Mouse (Mus musculus): Measurements from ENCODE around the gene Wdr76.
"Not testable (repeated sequence)": the region's sequence is repeated elsewhere in the genome, so short reads cannot be mapped to it uniquely, and the experiment has no call there.

Gene Wdr76

GRCm38 (mm10) chr2:121505942-121506882 is at the start of gene Wdr76, which contains the start of gene Mfap1a:
Gene Wdr76 (plus strand): TSS chr2:121506723.
Gene Mfap1a (minus strand): TSS chr2:121506665.
- peak; percentile 89 for DNase-seq (ENCODE audit: low spot score)

DNA sequence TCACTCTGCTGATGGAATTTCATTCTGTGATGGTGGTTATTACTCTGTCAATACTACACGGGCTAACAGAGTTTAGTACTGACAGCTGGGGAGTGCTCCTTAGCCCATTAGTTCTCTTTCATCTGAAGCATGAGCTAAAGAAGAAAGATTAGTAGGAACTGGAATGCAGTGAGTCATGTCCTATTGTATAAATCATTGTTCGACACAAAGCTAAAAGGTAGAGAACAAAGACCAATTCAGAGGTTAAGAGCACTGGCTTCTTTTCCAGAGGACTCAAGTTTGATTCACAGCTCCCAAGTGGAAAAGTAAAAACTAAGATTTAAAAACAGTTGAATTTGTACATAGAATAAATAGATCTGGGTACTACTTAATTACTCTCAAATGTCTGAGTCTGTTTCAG is 46.5 kb upstream of the Wdr76 start:
- DNase-seq (ENCODE audit: low spot score), result no peak

GRCm38 (mm10) chr2:121468982-121469381 is 37.5 kb upstream of the Wdr76 start:
- not testable (repeated sequence) for DNase-seq (ENCODE audit: low spot score)

- DNase-seq (ENCODE audit: low spot score), result not testable (repeated sequence)
Observed at GRCm38 (mm10) chr2:121472783-121473182, 33.7 kb upstream of the Wdr76 start.

DNA sequence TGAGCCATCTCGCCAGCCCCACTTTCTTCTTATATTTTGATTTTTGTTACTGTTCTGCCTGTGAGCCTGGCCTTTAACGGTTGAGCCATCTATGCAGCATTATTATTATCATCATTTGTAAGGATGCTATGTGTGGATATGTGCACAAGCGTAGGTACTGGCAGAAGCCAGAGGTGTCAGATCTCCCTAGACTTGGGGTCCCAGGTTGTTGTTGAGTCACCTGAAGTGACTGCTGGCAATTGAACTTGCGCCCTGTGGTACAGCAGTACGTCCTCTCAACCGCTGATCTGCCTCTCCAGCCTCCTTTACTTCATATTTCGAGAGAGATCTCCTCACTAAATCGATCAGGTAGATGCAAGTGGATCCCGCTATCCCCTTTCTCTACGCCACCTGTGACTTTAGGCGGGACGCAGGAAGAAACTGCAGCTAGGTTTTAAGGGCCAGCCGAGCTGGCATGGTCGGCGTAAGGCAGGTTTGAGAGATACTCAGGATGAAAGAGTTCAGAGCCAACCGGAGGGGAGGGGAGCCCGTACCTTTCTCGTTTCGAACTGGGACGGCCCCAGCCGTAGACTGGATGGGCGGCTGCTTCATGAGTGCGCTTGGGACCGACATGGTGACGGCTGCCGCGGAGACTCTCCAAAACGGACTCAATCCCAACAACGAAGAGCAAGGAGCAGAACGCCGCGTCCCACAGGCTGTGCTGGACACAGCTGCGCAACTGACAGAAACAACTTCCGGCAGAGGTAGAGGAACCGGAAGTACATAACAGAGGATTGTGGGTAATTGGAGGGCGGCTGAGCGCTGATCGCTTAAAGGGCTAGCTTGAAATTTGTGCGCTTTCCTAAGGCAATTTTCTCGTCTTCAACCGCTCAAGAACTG is 33.0 kb upstream of the Wdr76 start, which contains the start of gene Mfap1b:
Mfap1b (minus strand) TSS at position 767 of the 879 bp plus-strand sequence.
- peak; percentile 91 for DNase-seq (ENCODE audit: low spot score)

GRCm38 (mm10) chr2:121474180-121474535 is 32.4 kb upstream of the Wdr76 start:
- no peak for DNase-seq (ENCODE audit: low spot score)

GRCm38 (mm10) chr2:121475306-121475705 is 31.2 kb upstream of the Wdr76 start:
- DNase-seq (ENCODE audit: low spot score), result not testable (repeated sequence)

- no peak for DNase-seq (ENCODE audit: low spot score)
Observed at GRCm38 (mm10) chr2:121477491-121478266, 28.8 kb upstream of the Wdr76 start.

GRCm38 (mm10) chr2:121480498-121480897 is 26.0 kb upstream of the Wdr76 start:
- DNase-seq (ENCODE audit: low spot score), result no peak

GRCm38 (mm10) chr2:121480916-121481315 is 25.6 kb upstream of the Wdr76 start:
- not testable (repeated sequence) for DNase-seq (ENCODE audit: low spot score)

- DNase-seq (ENCODE audit: low spot score), result no peak
Observed at GRCm38 (mm10) chr2:121483576-121483975, 22.9 kb upstream of the Wdr76 start.

DNA sequence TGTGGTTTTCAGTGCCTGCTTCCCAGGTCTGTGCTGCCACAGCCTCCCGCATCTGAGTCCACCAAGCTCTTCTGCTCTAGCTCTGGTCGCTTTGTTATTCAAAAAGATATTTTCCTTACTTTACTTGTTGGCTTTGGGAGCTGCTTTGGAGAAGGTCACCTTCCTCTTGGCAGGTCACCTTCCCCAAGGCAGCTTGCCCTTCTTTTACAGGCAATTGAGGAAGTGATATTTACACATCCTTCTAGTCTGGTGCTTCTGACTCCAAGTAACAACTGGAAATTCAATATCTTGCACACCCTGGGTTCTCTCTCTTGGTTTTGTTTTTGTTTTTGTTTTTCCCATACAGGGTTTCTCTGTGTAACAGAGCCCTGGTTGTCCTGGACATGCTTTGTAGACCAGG is 22.1 kb upstream of the Wdr76 start:
- DNase-seq (ENCODE audit: low spot score), result not testable (repeated sequence)

GRCm38 (mm10) chr2:121501550-121501949 is 5.0 kb upstream of the Wdr76 start:
- not testable (repeated sequence) for DNase-seq (ENCODE audit: low spot score)

DNA sequence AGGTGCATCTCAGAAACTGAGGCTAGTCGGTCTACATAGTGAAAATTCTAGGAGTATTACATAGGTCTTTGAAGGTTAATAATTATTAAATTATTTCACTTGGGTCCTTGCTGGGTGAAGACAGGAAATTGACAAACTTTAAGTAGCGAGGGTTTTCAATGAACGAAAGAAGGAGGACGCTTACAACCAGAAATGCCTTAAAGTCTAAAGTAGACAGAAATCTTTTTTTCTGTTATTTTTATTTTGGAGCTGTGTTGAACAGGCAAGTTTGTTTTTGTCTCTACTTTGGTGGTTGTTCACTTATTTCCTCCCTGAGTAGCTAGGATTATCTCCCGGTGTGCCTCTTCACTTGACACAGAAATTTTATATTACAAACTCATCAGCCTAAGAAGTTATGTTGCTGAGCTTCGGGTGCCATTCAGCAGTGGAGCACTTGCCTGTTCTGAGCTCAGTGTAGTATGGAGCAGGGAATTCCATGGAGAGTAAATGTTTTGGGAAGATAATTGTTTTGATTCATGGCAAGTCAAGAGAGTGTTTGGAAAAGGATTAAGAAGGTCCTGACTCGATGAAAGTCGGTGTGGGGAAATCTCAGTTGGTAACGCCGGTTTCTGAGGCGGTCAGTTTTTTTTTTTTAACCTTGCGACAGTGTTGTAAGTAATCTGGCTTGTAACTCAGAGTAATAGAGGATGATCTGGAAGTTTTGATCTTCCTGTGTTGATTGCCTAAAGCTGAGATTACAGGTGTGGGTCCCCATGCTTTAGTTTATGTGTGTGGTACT is 839 bp downstream of the Wdr76 start:
- DNase-seq (ENCODE audit: low spot score), result no peak

GRCm38 (mm10) chr2:121507951-121508330 is 1.4 kb downstream of the Wdr76 start:
- no peak for DNase-seq (ENCODE audit: low spot score)

- DNase-seq (ENCODE audit: low spot score), result no peak
Observed at GRCm38 (mm10) chr2:121509584-121509983, 3.1 kb downstream of the Wdr76 start.

DNA sequence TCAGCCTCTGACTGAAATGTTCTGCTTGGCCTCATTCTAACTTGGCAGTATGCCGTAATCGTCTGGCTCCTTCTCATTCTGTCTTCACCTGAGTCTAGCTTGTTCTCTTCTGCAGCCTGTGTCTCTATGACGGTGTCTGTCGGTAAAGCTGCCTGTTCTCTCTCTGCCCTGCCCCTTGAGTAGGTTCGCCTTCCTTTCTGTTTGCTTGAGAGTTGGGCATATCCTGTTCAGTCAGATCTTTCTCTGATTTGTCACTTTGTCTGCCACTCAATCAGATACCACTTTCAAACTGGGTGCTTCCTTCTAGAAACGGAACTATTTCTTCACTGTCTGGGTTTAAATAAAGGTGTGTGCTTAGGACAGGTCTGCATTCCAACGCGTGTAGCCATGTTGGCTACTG is 4.9 kb downstream of the Wdr76 start:
- no peak for DNase-seq (ENCODE audit: low spot score)

GRCm38 (mm10) chr2:121512991-121513765 is 6.7 kb downstream of the Wdr76 start:
- DNase-seq (ENCODE audit: low spot score), result not testable (repeated sequence)

- DNase-seq (ENCODE audit: low spot score), result no peak
Observed at GRCm38 (mm10) chr2:121514211-121514610, 7.7 kb downstream of the Wdr76 start.

DNA sequence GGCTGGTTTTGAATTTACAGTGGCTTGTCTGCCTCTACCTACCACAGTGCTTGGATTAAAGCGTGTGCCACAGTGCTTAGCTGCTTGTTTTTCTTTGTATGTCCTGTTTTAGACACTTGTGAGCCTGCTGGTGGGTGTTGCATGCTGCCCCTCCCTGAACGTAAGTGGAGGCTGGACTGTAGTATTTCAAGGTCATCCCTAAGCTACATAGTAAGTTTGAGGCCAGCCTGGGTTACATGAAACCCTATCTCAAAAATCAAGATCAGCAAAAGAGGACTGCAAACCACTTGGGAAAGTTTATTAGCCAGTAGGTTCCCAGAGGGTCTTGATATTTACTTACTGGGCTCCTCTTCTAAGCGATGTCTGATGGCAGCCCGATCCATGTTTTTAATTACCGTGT is 11.6 kb downstream of the Wdr76 start:
- DNase-seq (ENCODE audit: low spot score), result no peak
